Mouse (Mus musculus) neural tube, embryonic 10.5 days (tissue): ENCODE measurements around the gene Gfpt1.
A peak's percentile ranks its signal among the peaks of the same experiment; 100 is the strongest.

Source experiments
- DNase-seq: peaks from one replicate; pipeline ENCODE4 v3.0.0-alpha.2; 2017; ENCODE audit warnings: low spot score; ENCODE audit errors: extremely low spot score

Gene Gfpt1

DNA sequence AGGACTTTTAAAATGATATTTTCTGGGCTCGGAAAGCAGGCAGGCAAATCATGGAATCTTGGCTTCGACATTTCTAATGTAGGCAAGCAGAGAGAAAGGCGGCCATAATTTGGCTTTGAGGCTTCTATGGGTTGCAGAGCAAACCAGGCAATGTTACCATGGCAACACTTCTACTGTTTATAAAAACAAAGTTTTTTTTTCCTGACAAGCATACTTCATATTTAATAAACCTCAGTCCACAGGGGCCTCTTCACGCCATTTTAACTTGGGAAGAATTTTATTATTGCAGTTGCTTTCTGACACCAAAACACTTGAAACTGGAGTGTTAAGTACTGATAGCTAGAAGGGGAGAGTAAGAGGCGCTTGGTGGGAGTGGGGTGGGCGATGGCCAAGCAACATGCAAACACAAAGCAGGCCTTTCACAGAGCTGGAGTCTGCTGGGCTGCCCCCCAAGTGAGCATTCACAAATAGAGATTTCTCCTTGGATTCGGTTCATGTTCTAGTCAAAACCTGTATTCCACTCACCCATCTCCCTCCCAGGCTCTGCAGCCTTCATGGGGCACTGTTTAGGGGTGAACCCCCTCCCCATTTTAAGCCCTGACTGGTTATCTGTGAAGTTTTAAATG is 57.1 kb downstream of the Gfpt1 start:
- DNase-seq: no peak

DNA sequence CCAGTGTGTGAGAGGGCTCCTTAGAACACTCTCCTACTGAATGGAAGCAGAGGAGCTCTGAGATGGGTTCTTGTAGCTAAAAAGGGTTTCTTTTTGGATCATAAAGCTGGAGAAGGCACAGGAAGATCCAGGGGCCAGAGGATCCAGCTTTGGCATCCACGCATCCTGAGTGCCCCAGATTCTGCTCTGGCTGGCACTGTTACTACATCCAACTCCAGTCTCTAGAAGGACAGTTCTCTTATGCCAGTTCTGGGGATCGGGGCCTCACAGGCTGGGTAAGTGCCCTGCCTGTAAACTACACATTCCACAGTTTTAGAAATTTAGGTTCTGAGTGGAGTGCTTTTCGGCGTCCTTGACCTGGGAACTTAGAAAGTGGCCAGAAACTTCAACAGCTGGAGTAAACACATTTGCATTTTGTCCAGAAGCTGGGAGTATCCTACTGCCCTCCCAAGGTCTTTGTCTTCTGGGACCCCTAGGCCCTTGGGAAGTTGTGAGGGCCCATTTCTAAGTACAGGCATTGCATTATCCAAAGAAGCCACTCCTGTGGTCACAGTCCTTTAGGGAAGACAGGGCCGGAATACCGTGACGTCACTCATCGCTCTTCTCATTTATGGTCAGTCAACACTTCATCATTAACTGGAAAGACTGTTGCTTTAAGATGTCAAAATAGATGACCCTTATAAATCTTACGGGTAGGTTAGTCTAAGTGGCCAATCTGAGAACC is 57.8 kb downstream of the Gfpt1 start:
- no peak for DNase-seq

GRCm38 (mm10) chr6:87101281-87101954 is 58.8 kb downstream of the Gfpt1 start:
- peak; percentile 85 for DNase-seq

DNA sequence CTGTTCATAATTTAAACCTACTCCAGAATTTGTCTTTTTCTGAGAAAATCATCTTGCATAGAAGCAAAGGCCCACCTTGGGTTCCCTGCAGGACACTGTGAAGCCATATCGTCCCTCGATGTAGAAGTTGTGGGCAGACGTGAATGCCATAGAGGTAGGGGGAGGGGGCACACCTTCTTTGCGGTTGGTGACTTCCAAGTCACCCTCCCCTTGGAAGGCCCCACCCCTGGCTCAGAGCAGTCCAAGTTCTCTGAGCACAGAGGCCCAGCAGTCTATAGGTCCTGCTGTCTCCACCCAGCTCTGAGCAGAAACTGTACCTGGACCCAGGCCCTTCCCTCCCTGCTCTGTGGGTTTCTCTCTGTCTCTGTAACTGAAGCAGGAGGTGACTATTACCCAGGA is 59.3 kb downstream of the Gfpt1 start:
- no peak for DNase-seq

- no peak for DNase-seq
Measured at GRCm38 (mm10) chr6:87102421-87102911, 59.8 kb downstream of the Gfpt1 start.

DNA sequence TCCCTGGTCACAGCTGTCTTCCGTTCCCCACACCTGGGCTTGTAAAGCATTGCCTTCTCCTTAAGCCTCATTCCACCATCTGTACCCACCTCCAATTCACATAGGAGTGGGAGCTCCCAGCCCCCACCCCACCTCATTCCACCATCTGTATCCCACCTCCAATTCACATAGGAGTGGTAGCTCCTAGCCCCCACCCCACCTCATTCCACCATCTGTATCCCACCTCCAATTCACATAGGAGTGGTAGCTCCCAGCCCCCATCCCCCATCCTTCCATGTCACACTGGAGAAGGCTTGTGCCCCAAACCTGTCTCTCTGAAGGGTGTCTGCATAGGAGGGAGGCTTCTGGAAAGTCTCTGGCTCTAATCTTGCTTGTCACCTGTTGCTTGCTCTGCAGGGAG is 60.7 kb downstream of the Gfpt1 start:
- DNase-seq: no peak

DNA sequence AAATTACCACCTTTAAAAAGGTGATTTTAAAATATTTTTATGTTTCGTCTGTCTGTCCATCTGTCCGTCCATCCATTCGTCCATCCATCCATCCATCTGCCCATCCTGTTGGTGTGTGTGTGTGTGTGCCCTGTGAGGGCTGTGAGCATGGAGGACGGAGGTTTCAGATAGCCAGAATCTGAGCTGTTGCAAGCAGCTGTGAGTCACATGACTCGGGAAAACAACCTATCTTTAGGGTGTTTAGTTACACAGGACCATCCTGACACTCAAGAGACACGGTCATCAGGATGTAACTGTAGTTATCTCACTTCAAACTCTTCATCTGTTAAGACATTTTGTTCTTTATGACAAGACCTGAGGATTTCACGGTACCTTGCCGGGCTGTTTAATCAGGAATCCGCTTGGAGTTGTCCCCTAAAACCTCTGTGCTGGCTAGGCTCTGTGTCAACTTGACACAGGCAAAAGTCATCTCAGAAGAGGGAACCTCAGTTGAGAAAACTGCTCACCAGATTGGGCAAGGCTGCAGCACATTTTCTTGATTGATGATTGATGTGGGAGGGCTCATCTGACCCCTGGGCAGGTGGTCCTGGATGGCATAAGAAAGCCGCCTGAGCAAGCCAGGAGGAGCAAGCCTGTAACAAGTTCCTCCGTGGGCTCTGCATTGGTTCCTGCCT is 61.6 kb downstream of the Gfpt1 start, which contains the start of gene D6Ertd527e:
Gene D6Ertd527e (plus strand): TSS at position 624 of the 674 bp plus-strand sequence.
- DNase-seq: no peak

GRCm38 (mm10) chr6:87111493-87111892 is 68.8 kb downstream of the Gfpt1 start:
- DNase-seq: no peak

DNA sequence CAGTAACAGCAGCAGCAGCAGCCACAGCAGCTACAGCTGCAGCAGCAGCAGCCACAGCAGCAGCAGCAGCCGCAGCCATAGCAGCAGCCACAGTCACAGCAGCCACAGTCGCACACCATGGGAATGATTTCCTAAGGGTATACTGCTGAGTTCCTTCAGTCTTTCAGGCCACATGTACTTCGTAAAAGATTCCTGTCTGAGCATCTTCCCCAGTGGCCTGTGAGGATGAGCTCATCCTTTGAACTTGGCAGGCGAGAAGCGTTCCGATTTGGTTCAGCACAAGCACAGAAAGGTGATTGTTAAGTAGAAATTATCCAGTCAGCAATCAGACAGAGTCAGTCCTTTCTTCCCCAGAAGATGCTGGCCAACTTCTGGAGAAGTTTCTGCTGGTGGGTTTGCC is 69.5 kb downstream of the Gfpt1 start:
- no peak for DNase-seq

DNA sequence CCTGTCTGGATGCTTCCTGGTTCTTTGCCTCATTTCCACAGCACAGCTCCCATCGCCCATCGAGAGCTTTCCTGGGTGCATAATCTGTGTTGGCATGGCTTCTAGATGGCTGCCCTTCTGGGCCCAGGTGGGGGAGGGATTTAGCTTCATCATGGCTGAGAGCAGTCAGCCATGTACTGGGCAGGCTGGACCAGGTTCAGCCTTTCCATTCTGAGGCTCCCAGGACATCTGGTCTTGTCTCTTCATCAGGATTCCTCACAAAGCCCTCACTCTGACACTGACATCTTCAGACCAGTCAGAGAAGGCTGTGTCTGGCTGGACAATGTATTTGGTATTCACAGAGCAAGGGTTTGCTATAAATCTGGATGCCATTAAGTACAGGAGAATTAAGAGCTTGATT is 73.3 kb downstream of the Gfpt1 start:
- no peak for DNase-seq

DNA sequence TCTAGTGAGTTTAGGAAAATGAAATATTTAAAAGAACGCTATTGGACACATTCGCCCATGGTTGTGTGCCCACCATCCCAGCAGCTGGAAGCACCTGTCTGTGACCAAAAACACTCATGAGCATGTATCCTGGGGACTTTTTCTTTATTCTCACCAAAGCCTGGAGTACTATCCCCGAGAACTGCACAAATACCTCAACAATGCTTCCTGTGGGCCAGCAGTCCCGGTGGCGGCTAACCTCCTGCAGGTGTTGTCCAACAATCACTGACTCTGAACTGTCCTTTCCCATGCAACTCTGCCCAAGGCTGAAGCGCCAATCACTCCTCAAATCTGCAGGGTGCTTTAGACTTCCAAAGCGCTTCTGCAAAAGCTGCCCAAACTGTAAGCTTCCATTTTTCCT is 74.0 kb downstream of the Gfpt1 start:
- DNase-seq: no peak

GRCm38 (mm10) chr6:87119066-87119837 is 76.6 kb downstream of the Gfpt1 start:
- no peak for DNase-seq

GRCm38 (mm10) chr6:87119975-87120374 is 77.3 kb downstream of the Gfpt1 start:
- DNase-seq: no peak

DNA sequence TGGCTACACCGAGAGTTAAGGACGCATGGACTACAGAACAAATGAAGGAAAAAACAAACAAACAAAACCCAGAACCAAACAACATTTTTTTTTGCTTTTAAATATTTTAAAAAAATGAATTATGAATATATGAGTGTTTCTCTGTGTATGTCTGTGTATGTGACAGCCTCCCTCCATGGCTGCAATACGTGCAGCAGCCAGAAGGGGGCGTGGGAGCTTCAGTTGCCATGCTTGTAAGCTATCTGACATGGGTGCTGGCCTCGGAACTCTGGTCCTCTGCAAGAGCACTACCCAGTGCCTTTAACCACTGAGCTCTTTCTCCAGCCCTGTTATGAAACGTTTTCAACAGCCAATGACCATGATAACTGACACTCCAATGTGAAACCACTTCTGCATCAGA is 78.0 kb downstream of the Gfpt1 start:
- no peak for DNase-seq

DNA sequence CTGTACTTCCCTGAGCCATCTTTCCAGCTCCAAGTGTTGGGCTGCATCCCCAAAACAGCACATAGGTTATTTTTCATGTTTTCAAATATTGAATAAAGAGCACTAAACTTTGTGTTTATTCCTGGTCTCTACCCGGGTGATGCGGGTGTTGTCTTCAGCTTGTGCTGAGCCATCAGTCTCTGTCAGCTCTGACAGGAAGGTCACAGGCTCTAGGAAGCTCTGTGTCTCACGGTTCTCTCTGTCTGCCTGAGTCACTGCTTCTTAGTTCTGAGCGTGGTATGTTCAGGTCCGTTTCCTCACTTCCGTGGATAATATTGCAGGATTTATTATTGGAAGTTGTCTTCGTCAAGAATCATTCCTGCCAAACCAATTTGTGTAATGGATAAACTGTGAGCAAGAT is 79.3 kb downstream of the Gfpt1 start:
- no peak for DNase-seq

DNA sequence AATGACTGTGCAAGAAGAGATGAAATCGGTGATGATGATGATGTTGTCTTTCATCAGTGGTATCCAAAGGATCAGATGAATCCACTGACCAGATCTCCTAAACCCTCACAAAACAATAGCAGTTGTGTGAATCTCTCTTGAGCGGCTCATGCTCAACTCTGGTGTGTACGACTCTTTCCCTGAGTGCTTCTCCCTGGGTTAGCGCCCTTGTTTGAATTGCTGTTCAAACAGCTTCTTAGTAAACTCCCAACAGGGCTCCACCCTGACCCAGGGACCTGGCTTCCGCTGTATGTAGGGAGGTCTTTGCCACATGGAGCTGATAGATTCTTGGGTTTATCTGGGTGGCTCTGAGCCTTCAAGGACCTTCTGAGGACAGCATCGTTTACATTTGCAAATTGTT is 80.8 kb downstream of the Gfpt1 start:
- DNase-seq: no peak

DNA sequence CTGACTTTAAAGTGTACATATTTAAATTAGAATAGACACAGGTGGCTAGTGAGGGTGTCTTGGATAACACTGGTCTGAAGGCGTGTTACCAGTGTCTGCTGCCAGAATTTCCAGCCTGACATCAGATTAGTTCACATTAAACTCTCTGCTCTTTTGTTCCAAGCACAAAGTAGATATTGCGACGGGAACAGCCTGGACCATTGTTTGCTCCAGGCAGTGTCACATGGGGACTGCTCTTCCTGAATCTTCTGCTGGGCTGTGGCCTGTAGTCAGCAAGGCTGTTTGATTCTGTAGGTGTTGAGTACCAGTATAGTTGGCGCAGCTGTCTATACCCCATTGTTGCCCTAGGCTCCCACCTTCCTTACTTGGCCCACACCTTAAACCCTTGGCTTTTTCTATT is 81.3 kb downstream of the Gfpt1 start:
- DNase-seq: no peak

DNA sequence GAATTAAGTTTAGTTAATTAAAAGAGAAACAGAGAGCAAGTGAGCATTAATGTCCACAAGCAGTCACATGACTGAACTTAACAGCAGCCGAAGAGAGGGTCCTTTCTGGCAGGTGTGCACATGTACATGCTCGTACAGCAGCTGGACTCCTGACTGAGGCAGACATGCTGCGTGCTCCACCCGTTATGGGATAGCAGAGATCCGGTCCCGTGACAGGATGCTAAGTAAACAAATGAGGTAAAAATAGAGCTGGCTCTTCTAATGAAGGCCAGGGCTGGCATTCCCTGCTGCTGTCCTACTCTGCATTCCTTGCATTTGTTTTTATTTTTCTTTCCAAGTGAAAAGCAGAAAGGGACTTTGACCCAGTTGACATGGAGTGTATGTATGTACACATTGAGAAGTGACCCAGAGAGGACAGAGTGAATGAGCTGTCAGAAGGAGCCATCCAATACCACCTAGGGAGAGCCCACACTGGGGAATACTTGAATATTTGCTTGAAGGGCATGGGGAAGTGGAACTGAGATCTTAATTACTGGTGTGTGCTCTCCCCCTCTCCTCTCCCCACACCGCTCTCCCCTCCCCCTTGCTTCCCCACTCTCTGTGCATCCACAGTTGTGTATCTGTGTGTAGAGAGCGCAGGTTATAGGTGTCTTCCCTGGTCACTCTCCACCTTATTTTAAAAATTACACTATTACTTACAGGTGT is 84.6 kb downstream of the Gfpt1 start:
- DNase-seq: no peak

- DNase-seq: no peak
Measured at GRCm38 (mm10) chr6:87129861-87130260, 87.2 kb downstream of the Gfpt1 start.

- DNase-seq: no peak
Measured at GRCm38 (mm10) chr6:87130628-87131027, 88.0 kb downstream of the Gfpt1 start.
